Mouse (Mus musculus): ENCODE measurements at regions not wholly inside any gene's neighbourhood (a gene's known extent, or its start where the extent isn't known, plus 50 kb on each side); places are given as distances from the start of the nearest gene placed in this dataset.
A peak's percentile ranks its signal among the peaks of the same experiment; 100 is the strongest.

DNA sequence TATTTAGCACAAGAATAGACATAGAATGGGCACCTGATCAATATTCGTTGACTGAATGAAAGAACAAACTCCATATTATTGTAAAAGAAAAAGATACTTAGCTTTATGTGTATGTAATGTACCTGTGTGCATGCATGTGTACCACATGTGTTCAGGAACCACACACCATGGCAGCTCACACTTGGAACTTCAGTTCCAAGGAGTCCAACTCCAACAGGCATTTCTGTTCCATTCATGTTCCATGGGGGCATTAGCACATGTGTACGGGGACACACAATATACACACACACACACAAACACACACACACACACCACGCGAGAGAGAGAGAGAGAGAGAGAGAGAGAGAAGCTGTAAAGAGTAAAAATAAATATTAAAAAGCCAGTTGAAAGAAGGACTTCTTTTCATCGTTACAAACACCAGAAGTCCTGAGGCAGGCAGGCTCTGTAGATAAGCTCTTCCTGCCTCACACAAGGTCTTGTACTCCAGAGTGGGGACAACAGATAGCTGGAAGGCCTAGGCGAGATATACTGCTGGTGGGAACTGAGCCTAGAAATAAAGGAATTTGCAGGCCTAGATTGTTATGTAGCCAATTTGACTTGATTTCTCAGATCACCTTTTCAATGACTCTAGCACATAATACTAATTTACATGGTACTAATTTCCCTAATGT, 141.6 kb upstream of the Marcks start:
- DNase-seq (ENCODE audit: low read depth, low spot score): no peak

DNA sequence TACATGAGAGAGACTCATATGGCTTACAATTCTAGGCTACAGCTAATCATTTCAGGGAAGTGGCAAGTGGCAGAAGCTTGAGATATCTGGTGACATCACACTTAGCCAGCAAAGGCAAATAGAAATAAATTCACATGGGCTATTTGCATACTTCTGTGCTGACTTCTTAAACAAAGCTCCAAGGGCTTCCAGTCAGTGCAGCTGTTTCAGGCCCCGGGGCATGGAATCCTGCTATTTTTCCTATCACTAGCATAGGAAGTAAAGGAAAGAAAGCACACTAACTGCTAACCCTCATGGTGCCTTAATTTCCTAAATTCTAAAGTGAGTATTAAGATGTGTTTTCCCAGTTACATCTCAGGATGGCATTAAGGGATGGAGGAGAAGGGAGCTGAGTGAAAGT, 140.6 kb upstream of the Marcks start:
- no peak for DNase-seq (ENCODE audit: low read depth, low spot score)

DNA sequence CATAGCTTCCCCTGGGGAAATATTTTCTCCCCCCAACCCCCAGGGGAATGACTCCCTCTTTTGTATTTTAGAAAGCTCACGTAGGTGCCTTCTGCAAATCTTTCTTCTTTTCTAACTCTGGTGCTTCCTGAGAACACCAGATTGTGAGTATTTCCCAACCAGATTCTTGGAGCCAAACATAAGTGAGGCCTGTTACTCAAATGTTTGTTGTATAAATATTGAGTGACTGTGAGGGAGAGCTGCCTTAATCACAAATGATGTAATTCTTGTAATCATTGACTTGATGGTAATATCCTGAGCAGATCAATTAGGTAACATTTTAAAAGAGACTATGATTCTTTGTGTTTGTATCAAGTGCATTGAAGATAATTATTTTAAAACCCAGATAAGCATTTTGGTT, 137.1 kb upstream of the Marcks start:
- no peak for DNase-seq (ENCODE audit: low read depth, low spot score)

DNA sequence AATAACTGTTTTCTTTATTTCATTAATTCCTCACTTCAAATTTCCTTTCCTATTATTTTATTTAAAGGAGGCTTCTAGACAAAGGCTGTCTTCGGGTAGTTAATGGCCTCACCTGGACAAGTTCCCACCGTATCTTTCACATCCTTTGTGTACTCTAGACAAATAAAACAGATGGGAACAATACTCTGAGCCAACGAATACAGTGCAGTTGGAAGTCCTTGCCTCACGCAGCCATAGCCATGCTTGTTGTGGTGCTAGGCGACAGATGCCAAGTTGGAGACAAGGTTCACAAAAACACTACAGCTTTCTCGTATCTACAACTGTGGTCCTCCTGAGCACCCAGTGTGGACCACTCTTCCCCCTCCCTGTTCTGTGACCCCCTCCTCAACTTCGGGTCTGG, 136.6 kb upstream of the Marcks start:
- DNase-seq (ENCODE audit: low read depth, low spot score): no peak

DNA sequence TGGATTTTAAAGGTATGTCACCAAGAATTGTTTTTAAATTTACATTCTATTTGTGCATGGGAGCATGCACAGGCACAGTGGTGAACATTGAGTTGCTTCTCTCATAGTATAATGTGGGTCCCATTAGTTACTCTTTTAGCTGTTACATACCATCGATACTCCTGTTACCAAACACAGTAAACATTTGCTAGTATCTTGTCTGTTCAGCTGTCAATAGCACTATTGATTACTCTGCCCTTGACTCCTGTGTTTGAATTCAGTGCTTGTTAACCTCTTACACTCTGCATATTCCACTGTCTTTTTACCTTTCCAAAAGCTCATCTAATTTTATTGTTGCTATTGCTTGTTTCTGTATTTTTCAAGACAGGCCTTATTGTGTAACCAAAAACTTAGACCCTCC, 133.2 kb upstream of the Marcks start:
- DNase-seq (ENCODE audit: low read depth, low spot score): no peak

DNA sequence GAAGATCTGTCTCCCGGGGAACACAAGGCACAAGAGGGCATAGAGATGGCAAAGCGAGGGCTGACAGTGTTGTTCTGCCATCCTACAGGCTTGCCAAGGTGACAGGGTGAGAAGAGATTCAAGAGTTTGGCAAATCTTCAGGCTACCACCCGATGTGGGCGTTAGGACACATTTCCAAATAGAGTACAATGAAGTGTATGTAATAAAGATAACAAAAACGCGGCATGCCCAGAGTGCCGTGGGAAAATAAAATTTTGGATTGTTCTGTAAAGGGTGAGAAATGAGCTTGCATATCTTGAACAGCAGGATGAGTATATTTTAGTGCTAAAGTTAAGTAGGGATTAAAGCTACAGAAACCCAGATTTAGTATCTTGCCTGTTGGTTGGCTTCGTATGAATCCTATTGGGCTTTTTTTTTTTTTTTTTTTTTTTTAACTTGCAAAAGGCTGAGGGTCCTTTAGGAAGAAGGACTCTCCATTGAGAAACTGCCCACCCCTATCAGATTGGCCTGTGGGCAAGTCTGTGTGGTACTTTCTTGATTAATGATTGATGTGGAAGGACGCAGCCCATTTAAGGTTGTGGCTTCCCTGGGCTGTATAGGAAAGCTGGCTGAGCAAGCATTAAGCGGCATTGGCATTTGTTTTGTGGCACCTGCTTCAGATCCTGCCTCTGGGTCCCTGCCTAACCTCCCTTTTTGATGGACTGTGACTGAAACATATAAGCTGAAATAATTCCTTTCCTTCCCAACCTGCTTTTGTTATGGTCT, 131.7 kb upstream of the Marcks start:
- no peak for DNase-seq (ENCODE audit: low read depth, low spot score)

DNA sequence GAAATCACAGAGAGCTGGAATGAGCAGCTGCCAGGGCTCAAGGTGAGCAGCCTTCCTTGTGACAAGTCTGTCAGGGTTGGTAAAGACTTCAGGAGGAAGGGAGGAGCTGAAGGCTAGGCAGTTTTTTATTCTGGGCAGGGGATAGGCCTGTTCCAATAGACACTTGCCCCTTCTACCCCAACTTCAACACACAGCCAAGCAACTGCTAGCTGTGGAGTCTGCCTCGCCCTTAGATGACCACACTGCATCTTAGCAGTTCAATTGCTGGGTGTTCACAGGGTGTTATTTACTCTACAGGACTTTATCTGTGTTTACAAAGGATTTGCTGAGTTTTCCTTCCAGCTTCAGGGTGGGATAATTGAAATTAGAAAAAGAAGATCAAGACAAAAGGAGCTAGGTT, 128.2 kb upstream of the Marcks start:
- no peak for DNase-seq (ENCODE audit: low read depth, low spot score)

DNA sequence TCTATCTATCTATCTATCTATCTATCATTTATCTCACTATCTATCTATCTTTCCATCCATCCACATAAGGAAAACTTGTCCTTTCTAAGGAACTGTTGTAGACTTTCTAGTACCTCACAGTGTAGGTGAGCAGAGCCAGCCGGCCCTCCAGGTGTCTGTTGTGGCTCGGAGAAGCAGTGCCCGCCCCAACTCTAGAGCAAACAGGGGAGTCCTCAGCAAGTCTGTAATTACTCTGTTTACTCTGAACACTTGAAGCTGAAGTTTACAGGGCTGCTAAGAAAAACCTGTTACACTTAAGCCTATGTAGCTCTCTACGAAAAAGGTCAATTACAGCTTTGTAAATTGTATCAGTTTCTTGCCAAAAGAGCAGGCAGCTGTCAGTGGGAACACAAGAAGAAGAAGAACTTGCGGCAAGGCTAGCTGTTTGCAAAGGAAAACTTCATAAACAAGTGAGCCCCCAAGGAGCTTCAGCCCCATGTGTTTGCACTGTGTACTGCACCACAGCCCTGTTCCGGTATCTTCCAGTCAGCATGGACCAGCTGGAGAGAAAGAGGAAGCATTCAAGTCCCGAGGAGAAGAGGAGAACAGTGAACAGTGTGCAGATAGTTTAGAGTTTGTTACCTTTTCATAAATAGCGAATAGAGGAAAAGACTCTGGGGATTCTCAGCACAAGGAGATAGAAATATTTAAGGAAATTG, 122.2 kb upstream of the Marcks start:
- no peak for DNase-seq (ENCODE audit: low read depth, low spot score)

DNA sequence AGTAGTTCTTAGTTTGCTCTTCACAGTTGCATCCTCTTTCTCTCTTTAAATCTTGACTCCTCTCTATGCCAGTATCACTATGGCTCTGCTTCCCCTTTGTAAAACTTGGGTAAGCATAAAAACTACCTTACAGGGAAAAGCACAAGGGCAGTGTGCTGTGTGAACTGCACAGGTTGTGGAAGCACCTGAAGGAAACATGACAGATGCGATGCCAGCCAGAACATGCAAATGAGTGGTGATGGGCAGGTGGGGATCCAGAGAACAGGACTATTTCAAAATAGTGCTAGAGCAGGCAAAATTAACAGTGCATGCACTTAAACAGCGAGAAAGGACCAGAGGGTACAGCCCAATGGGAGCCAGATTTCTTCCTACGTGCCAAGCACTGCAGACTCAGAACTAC, 120.5 kb upstream of the Marcks start:
- no peak for DNase-seq (ENCODE audit: low read depth, low spot score)

DNA sequence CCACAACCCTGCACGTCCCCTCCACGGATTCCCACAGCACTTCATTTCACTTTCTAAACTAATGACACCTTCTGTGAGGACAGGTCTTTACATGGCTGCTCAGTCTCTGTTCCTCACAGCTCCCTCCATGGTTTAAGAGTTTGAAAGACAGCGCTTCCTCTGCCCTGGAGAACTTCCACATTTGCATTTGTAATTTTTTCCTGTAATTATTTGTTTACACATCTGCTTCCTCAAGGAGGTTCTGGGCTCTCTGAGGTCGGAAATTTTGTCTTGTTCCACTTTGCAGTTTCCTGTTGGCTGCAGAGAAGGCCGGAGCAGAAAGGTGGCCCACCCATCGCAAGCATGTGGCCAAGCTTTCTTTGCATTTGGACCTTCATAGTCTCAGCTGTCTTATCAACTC, 118.8 kb upstream of the Marcks start:
- no peak for DNase-seq (ENCODE audit: low read depth, low spot score)

DNA sequence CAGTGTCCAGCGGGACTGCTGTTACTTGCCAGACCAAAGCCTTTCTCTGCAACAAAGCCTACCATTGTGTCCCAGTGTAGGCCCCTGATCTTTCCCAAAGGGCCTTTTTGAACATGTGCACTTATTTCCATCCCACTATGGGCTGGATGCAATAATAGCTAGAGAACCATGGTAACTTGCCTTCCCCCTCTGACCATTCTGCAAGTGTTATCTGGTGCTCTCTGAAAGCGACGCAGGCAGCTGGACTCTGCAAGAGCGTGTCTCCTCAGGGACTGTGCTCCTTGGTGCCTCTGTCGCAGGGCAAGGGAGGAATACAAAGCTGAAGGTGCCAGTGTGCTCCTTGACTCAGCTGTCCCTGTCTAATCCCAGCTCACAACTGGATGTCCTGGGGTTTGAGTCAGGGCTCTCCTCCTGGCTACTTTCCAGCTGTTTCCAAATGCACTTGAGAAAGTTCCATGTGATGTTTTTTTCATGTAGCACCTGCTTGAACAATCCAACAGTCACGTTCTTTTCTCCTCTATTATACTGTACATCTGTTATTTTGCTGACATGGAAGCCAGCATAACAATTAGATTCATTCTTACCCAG, 112.3 kb upstream of the Marcks start:
- no peak for DNase-seq (ENCODE audit: low read depth, low spot score)

DNA sequence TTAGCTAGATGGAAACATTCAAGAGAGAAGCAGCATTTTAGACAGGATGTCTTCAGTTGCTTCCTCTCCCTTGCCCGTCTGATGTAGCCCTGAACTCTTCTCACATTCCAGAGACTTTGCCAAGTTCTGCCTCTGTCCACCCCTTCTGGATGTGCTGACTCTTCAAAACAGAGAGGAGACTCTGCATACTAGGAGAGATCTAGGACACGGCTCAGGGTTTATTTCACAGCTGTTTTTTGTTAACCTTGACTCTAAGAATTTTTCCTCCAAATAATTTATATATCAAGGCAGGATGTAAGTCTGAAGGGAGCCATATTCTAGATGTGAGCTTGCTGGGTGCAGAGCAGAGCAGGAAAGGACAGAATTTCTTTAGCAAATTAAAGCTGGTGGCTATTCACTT, 111.4 kb upstream of the Marcks start:
- no peak for DNase-seq (ENCODE audit: low read depth, low spot score)

DNA sequence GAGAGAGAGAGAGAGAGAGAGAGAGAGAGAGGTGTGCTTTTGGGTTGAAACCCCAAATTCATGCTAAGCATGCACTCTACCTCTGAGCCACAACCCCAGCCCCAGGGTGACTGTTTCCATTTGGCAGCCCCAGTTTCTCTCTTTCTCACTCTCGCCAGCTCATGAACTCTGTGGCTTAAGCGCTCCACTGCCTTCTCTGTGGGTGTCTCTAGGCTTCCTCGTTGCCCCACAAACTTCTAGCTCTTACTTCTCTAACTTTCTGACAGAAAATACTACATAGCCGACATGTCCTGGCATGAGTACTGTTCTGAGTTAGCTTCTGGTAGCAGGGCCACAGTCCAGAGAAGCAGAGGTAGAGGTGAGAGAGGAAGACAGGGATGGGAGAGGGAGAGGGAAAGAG, 110.8 kb upstream of the Marcks start:
- no peak for DNase-seq (ENCODE audit: low read depth, low spot score)

DNA sequence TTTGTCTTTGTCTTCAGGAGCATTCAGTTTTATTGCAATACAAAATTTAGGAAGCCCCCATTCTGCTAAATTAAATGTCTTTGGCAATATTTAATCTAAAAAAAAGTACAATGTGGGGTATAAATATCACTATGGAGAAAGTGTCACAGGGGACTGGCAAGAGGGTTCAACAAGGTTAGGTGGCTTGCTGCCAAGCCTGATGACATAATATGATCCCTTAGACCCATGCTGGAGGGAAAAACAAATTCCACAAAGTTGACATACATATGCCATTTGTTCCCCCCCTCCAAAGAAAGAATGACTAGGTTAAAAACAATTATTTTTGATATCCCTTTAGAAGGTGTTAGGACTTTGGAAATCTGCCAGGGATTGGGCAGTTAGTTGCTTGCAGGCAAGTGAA, 108.4 kb upstream of the Marcks start:
- no peak for DNase-seq (ENCODE audit: low read depth, low spot score)

DNA sequence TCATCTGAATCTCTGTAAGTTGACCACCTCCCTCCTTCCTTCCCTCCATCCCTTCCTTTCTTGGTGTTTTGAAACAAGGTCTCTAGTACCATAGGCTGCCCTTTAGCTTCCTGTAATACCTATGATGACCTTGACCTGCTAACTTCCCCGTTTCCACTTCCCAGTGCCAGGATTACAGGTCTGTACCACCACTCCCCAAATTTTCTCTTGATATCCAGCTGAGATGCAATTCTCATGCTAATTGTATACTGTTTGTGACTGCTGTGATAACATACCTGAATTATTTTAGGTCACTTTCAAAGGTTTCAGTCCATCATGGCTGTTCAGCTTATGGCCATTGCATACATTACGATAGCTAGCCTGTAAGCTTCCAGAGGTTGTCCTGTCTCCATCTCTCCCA, 104.4 kb upstream of the Marcks start:
- DNase-seq (ENCODE audit: low read depth, low spot score): no peak

DNA sequence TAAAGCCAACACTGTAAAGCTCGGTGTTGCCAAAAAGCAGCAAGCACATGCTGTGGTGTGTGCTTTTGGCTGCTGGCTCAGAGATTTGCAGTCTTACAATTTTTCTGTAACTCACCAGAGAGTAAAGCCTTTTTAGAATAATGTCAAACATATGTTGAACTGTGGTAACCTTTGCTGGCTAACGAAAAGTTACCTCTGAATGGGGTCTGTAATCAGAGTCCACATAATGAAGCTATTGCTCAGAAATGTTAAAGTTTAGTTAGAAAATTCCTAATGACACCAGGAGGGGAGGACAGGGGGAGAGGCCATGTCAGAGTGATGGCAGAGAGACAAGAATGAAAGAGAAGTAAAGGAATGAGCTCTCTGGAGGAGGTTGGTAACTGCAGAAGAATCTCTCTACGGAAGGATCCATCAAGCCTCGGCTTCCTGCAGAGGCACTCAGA, 103.1 kb upstream of the Marcks start:
- DNase-seq (ENCODE audit: low read depth, low spot score): no peak

DNA sequence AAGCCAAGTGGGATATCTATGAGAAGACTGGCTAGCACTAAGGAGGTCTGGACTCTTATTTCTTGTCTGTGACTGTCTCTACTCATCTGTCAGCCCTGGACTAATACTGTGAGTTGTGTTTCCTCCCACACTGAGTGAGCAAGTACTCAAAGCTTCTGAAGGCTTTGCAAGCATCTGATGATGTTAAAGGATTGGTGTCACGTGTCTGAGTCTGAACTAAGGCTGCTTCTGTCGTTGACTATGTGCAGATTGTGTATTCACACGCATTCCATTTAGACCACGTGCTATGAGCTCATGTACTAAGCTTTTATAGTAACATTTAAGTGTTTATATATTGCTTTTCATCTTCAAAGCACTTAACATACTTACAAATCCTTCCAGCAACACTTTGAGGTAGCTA, 101.9 kb upstream of the Marcks start:
- DNase-seq (ENCODE audit: low read depth, low spot score): no peak

DNA sequence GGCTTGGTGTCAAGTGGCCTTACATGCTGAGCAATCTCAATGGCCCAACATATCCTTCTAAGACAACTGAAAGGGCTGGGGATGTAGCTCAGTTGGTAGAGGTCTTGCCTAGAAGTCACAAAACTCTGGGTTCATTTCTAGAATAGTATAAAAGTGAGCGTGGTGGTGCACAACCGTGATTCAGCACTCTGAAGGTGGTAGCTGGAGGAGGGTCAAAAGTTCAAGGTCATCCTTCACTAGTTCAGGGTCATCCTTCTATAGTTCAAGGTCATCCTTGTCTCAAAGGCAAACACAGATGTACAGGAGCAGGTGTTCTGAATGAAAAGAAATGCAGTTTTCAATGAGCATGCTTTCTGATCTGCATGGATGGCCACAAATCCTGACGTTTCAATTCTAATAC, 101.5 kb upstream of the Marcks start:
- DNase-seq (ENCODE audit: low read depth, low spot score): no peak

DNA sequence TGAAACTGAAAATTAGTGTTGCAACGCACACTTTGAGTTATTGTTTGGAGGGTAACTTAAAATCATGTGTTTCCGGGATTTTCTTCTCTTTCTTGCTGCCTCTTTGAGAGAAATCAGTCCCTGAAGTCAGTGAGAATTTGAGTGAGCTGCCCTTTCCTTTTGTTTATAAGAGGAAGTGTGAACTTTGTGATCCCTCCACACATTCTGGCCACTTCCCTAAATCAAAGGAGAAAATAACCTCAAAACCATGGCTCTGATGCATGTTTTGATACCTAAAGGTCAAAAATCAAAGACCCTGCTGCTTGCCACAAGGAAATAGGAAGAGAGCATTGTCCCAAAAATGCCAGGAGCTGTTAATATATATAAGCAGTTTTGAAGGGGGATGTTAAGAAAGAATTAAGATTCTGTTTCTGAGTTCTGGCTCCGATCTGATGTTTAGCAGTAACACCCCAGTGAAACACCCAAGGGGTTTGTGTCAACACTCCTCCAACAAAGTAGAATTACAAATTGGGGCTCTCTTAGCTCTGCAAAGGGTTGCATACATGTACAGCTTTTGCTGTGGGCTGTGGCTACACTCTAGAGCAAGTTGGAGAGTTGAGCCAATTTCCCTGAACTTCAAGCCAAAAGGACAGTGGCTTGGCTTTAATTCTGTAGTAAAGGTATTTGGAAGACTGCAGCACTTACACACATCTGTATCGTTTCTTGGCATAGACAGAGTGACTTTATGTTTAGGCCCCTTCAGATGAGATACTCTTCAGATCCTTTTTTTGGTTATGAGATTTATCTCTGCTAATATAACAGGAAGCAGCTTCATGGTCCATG, 97.5 kb upstream of the Marcks start:
- DNase-seq (ENCODE audit: low read depth, low spot score): no peak

DNA sequence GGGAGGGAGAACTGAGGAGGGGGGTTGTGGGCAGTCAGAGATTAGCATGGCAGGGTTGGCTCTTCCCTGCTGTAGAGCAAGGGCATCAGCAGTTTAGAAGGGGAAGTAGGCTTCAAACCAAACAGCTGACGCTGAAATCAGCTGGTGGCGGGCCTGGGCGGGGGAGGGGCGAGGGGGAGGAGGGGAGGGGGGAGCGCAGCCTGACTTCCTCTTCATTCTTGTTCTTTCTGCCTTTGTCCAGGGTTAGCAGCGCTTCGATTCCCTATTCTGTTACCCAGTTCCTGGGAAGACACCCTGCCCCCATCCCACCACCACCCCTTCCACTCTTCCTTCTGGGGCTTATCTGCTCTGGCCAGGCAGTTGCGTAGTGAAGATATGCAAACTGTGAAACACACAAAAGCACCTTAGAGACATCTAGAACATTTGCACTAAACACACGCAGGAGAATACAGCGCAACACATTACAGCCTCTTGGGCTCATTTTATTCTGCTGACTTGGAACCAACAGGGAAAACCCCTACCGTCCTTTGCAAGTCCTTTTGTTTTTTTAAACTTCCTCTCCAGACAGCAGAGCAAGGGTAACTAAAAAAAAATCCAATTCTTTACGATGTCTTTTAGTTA, 93.3 kb upstream of the Marcks start:
- peak; percentile 61 for DNase-seq (ENCODE audit: low read depth, low spot score)

DNA sequence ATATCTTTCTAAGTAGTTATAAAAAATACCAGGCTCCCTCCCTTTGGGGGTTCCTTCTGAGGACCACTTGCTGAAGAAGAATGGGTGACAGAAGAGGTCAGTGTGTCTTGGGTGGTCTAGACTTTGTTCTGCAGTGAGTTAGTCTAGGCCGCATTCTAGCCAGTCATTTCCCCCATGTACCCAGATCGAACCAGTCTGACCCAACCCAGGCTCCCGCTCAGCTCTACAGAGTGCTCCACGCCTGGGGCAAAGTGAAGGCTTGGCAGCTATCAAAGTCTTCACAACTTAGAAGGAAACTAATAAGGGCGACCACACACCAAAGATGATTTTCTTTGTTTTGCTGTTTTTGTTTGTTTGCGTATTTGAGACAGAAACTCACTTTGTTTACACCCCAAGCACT, 92.4 kb upstream of the Marcks start:
- no peak for DNase-seq (ENCODE audit: low read depth, low spot score)

Measured in CD4-positive helper T cell, adult 2 months (primary cell).